Mouse (Mus musculus): ENCODE measurements around the gene Hcfc1. TPM values are rescaled to one million over a fixed set of nuclear protein-coding genes. Genes with fewer than 3 reads are reported as not detected.
A peak's percentile ranks its signal among the peaks of the same experiment; 100 is the strongest.

Hcfc1 gene
- polyA plus RNA-seq, 1 experiment from 2014 or later, result 34.3 TPM

- H3K9me3 ChIP-seq, result no peaks in the 10 kb centered on the region
- no peak overlapping the region for H3K9ac ChIP-seq
- H3K36me3 ChIP-seq, result no peaks in the 10 kb centered on the region
- H3K27ac ChIP-seq (replicated peaks), result no peak overlapping the region
- peak overlapping the region; percentile 57; the same call in 1 of the 2 replicates for H3K4me2 ChIP-seq
- no peak overlapping the region for H3K4me3 ChIP-seq
- no peak for ATAC-seq (ENCODE audit: extremely low read depth, insufficient number of reproducible peaks, low FRiP score, low TSS enrichment)
- H3K27me3 ChIP-seq (replicated peaks), result peaks cover 16% of the 10 kb centered on the region; the same call in 1 of the 2 replicates
- peaks cover 6% of the 10 kb centered on the region for H3K4me1 ChIP-seq
Observed at GRCm38 (mm10) chrX:73910451-73910850, 55.7 kb downstream of the Hcfc1 start.

GRCm38 (mm10) chrX:73910049-73910448 is 56.1 kb downstream of the Hcfc1 start:
- 53% methylated on average over 1 of the region's 1 CpGs for WGBS
- H3K4me3 ChIP-seq, result no peak overlapping the region
- H3K9me3 ChIP-seq, result no peaks in the 10 kb centered on the region
- no peak overlapping the region for H3K4me2 ChIP-seq
- H3K36me3 ChIP-seq, result no peaks in the 10 kb centered on the region
- H3K27me3 ChIP-seq (replicated peaks), result peaks cover 16% of the 10 kb centered on the region; the same call in 1 of the 2 replicates
- no peak overlapping the region for H3K27ac ChIP-seq (replicated peaks)
- H3K9ac ChIP-seq, result no peak overlapping the region
- H3K4me1 ChIP-seq, result peaks cover 5% of the 10 kb centered on the region; the same call in 1 of the 2 replicates
- ATAC-seq (ENCODE audit: extremely low read depth, insufficient number of reproducible peaks, low FRiP score, low TSS enrichment), result no peak

- H3K36me3 ChIP-seq, result no peaks in the 10 kb centered on the region
- no peaks in the 10 kb centered on the region for H3K9me3 ChIP-seq
- no peak overlapping the region for H3K27ac ChIP-seq (replicated peaks)
- H3K9ac ChIP-seq, result no peak overlapping the region
- peaks cover 24% of the 10 kb centered on the region for H3K27me3 ChIP-seq (replicated peaks)
- H3K4me1 ChIP-seq, result no peaks in the 10 kb centered on the region
- ATAC-seq (ENCODE audit: extremely low read depth, insufficient number of reproducible peaks, low FRiP score, low TSS enrichment), result no peak
- H3K4me3 ChIP-seq, result no peak overlapping the region
- H3K4me2 ChIP-seq, result no peak overlapping the region
- 36% methylated on average over 3 of the region's 3 CpGs for WGBS
Observed at GRCm38 (mm10) chrX:73897959-73898358, 68.2 kb downstream of the Hcfc1 start.

GRCm38 (mm10) chrX:73895719-73896118 is 70.4 kb downstream of the Hcfc1 start, which contains the start of gene L1cam:
Gene L1cam, minus strand, starts transcription at chrX:73896105.
- Histone ChIP-seq H3K27me3 (replicated peaks) (peaks cover 34% of the 10 kb centered on the region), H3K27ac (replicated peaks) (no peak within 1 kb of the TSS), H3K4me2 (no peak within 1 kb of the TSS), H3K36me3 (no peaks in the 10 kb centered on the region), H3K9ac (no peak within 1 kb of the TSS), H3K4me3 (no peak within 1 kb of the TSS), H3K4me1 (no peaks in the 10 kb centered on the region), H3K9me3 (no peaks in the 10 kb centered on the region)
- WGBS, result 14% methylated on average over 2 of the region's 2 CpGs
- ATAC-seq (ENCODE audit: extremely low read depth, insufficient number of reproducible peaks, low FRiP score, low TSS enrichment), result no peak

GRCm38 (mm10) chrX:73892833-73893232 is 73.3 kb downstream of the Hcfc1 start:
- WGBS, result 84% methylated on average over 14 of the region's 14 CpGs
- no peak overlapping the region for H3K27ac ChIP-seq (replicated peaks)
- no peak for ATAC-seq (ENCODE audit: extremely low read depth, insufficient number of reproducible peaks, low FRiP score, low TSS enrichment)
- no peaks in the 10 kb centered on the region for H3K4me1 ChIP-seq
- H3K9ac ChIP-seq, result no peak overlapping the region
- H3K27me3 ChIP-seq (replicated peaks), result peaks cover 32% of the 10 kb centered on the region
- no peaks in the 10 kb centered on the region for H3K9me3 ChIP-seq
- H3K4me2 ChIP-seq, result no peak overlapping the region
- H3K36me3 ChIP-seq, result no peaks in the 10 kb centered on the region
- no peak overlapping the region for H3K4me3 ChIP-seq

Other genes starting within 250 kb of the Hcfc1 start
- 12.3 and 12.4 TPM in 2 replicates for gene Abcd1, start 249.8 kb downstream of the Hcfc1 start, polyA plus RNA-seq (2015; fragmentation: Nextera tagmentation; extraction: Ambion mirVana)
- 0.46 and 0.51 TPM in 2 replicates for gene Plxnb3, start 209.3 kb downstream of the Hcfc1 start, polyA plus RNA-seq (2015; fragmentation: Nextera tagmentation; extraction: Ambion mirVana)
- 76.2 and 85.8 TPM in 2 replicates for gene Srpk3, start 192.0 kb downstream of the Hcfc1 start, polyA plus RNA-seq (2015; fragmentation: Nextera tagmentation; extraction: Ambion mirVana)
- 344 and 399 TPM in 2 replicates for gene Idh3g, start 179.5 kb downstream of the Hcfc1 start, polyA plus RNA-seq (2015; fragmentation: Nextera tagmentation; extraction: Ambion mirVana)
- 151 and 163 TPM in 2 replicates for gene Ssr4, start 179.3 kb downstream of the Hcfc1 start, polyA plus RNA-seq (2015; fragmentation: Nextera tagmentation; extraction: Ambion mirVana)
- 0.27 and 0.34 TPM in 2 replicates for gene Pdzd4, start 141.4 kb downstream of the Hcfc1 start, polyA plus RNA-seq (2015; fragmentation: Nextera tagmentation; extraction: Ambion mirVana)
- 0.13 TPM in 1 of 2 replicates, not detected in the other for gene Avpr2, start 74.3 kb downstream of the Hcfc1 start, polyA plus RNA-seq (2015; fragmentation: Nextera tagmentation; extraction: Ambion mirVana)
- 0.66 and 0.86 TPM in 2 replicates for gene L1cam, start 70.3 kb downstream of the Hcfc1 start, polyA plus RNA-seq (2015; fragmentation: Nextera tagmentation; extraction: Ambion mirVana)
- gene Arhgap4, start 44.5 kb downstream of the Hcfc1 start, polyA plus RNA-seq (2015; fragmentation: Nextera tagmentation; extraction: Ambion mirVana), result 1.5 TPM in 2 replicates
- gene Naa10, start 44.4 kb downstream of the Hcfc1 start, polyA plus RNA-seq (2015; fragmentation: Nextera tagmentation; extraction: Ambion mirVana), result 87.0 and 96.6 TPM in 2 replicates
- 52.1 and 60.4 TPM in 2 replicates for gene Renbp, start 35.5 kb downstream of the Hcfc1 start, polyA plus RNA-seq (2015; fragmentation: Nextera tagmentation; extraction: Ambion mirVana)
- gene Irak1, start 57.6 kb upstream of the Hcfc1 start, polyA plus RNA-seq (2015; fragmentation: Nextera tagmentation; extraction: Ambion mirVana), result 45.2 and 50.3 TPM in 2 replicates
- gene Opn1mw, start 161.1 kb upstream of the Hcfc1 start, polyA plus RNA-seq (2015; fragmentation: Nextera tagmentation; extraction: Ambion mirVana), result not detected in 2 replicates
- 9.9 and 10.7 TPM in 2 replicates for gene Mecp2, start 169.0 kb upstream of the Hcfc1 start, polyA plus RNA-seq (2015; fragmentation: Nextera tagmentation; extraction: Ambion mirVana)
- not detected in 2 replicates for gene Tex28, start 201.5 kb upstream of the Hcfc1 start, polyA plus RNA-seq (2015; fragmentation: Nextera tagmentation; extraction: Ambion mirVana)
- not detected in 2 replicates for gene Tktl1, start 210.9 kb upstream of the Hcfc1 start, polyA plus RNA-seq (2015; fragmentation: Nextera tagmentation; extraction: Ambion mirVana)